Mouse (Mus musculus) urinary bladder, postnatal 14 days (tissue): ENCODE data around the gene 4921504E06Rik.

Experiments used
- DNase-seq: peaks from one replicate; pipeline ENCODE4 v3.0.0; 2021; ENCODE audit warnings: low spot score

The 4921504E06Rik gene

DNA sequence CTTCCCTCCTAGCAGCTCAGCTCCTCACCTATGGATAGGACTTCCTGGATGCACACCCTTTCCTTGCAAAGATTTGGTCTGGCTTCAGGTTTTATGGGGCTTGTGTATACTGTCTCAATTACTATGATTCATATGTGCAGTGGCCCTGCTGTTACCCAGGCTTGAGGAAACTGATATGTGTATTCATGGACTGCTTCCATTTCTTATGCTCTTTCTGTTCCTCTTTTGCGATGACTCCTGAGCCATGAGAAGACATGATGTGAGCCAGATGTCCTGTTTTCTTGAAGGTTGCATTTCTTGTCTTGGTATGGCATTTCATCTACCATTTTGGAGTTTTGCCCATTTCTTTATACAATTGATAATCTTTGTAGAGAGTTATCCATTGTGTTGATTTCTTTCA lies 48.0 kb downstream of the 4921504E06Rik start:
- no peak for DNase-seq

DNA sequence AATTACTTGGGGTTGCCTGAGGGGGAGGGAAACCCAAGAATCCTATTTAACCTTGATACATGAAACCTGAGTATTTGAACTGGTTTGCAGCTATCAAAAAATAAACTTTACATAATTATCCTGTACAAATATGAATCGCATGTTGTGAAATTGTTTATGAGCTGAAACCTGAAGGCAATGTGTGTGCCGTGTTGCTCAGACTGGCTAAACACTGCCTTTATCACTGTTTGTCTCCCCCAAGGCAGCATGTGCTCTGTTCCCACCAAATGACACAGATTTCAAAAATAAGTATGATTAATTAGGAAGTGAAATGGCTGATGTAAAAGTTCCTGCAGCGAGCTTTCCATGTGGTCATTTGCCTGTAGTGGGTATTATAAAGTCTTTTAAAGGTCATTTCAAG lies 63.5 kb downstream of the 4921504E06Rik start:
- no peak for DNase-seq

DNA sequence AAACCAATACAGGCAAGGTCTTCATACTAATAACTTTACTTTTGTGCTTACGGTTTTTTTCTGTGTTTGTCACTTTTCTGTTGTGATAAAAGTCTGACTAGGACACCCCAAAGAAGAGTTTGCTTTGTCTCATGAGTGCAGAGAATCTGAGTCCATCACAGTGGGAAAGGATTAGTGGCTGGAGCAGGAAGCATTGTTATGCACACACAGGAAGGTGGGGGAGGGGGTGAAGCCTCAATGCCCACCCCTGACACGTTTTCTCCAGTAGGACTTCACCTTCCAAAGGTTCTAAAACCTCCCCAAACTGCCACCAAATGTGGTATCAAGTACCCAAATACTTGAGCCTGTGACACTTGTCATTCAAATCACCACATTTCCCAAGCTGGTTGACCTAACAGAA lies 91.8 kb downstream of the 4921504E06Rik start:
- DNase-seq = no peak

DNA sequence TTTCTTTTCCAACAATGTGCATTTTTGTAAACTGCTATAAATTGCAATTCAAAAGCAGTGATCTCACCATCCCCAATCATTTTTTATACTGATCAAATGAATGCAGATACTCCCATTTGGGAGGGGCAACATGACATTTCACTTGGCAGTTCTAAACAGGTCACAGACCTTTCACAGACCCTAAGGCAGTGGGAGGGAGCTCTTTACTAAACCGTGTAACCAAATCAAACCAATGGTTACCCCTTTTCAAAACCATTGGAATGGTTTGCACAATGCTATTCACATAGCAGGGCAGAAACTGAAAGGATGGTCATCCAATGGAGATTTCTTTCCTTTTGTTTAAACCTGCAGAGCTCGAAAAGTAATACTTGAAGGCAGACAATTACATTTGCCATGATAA lies 94.9 kb downstream of the 4921504E06Rik start:
- no peak for DNase-seq

DNA sequence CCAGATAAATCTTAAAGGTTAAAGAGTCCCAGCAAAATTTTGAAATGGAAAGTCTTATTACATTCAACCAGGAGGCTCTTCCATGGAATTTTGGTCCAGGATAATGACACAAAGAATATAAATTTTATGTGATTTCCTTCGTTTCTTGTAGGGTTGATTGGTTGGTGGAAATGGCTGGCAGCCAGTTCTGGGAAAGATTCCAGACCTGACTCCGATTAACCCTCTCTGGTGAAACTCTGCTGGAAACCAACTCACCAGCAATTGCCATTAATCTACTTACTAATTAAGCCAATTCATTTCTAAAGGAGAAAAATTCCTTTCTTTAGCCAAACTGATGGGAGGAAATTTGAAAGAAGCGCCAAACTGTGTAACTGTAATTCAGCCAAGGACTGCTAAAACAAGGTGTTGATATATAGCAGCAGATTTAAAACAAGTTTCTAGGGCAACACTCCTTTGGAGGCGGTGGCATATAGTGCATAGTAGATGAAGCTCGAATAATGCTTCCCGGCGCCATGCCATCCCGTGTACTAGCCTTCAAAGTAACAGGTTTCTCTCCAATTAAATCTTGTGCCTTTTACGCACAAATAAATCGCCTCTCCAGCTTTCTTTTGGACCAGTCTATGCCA lies 97.7 kb downstream of the 4921504E06Rik start:
- DNase-seq = no peak

DNA sequence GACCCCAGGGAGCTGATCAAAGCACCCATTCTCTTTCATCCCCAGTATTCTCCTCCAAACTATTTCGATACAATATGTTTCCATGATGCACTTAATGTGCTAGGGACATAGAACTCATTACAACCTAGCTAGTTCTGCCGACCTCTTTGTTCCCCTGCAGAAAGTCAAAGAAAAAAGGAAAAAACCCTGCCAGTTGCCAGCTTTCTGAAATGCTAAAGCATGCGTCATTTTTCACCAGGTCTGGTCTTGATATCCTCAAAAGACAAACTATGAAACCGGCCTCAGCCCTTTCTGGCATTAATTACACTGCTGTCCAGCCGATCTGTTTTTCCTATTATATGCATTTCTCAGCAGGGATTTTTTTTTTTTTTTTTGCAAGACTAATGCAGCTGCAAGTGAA lies 98.5 kb downstream of the 4921504E06Rik start:
- DNase-seq = no peak

DNA sequence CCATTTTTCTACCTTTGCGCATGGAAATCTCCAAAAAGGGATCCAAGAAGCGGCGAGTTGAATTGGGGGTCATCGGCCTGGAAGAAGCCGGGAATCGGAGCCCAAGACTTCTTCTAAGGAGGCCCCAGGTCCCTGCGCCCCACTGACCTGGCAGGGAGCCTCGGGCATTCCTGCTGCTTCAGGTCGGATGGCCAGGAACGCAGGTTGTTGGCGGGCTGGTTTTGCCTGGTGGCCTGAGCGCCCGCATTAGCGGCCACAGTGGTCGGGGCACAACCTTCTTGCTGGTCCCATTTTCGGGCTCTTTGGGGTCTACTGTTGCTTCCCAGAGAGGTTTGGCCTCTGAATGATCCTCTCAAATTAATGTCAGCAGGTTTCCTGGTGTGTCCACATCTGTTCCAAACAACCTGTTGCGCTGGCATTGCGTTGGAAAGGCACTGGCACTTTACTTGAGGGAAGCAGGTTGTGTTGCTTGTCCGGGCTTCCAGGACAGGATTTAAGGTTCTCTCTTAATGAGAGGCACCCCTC lies 101.1 kb downstream of the 4921504E06Rik start:
- DNase-seq = no peak

DNA sequence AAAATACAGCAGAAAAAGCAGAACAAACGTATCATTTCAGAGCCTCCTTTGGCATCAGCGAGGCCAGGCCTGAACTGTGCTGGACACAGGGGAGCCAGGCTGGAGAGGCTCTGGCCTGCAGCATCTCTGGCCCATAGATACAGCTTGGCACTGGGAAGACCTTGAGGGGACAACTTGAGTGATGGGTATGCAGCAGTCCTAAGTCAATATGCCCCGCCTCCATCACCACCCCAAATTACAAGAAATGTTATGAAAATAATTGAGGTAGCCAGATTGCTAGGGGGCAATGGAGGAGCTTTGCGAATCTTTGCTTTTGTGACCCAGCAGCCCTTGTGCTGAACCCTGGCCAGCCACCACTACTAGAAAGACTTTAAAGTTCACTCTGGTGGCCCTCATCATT lies 104.4 kb downstream of the 4921504E06Rik start:
- DNase-seq = no peak

DNA sequence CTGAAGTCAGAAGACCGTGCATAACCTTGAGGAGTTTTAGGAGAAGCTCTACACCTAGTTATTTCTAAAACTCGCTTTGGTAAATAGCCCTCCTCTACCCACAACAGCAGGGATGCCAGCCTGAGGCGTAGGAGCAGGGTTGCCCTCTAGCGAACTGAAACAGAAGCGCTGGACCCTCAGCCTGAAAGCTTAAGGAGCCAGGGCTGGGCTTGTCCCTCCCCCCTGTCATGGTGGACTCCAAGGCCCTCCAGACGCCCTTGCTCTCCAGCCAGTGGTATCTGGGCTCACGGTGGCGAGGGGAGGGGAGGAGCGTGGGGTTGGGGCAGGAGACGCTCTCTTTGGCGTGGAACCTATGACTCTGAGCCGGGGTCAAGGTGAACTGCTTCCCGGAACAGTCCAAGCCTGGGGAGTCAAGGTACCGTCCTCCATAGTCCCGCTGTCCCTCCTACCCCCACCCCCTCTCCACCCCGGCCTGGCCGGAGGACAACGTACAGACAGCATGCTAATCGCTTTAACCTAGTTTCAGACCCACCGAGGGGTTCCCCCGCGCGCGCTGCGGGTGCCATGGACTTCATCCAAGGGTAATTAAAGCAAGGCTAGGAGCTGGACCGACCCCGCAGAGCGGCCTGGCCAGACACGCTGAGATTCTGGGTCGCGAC lies 105.5 kb downstream of the 4921504E06Rik start:
- DNase-seq = no peak

DNA sequence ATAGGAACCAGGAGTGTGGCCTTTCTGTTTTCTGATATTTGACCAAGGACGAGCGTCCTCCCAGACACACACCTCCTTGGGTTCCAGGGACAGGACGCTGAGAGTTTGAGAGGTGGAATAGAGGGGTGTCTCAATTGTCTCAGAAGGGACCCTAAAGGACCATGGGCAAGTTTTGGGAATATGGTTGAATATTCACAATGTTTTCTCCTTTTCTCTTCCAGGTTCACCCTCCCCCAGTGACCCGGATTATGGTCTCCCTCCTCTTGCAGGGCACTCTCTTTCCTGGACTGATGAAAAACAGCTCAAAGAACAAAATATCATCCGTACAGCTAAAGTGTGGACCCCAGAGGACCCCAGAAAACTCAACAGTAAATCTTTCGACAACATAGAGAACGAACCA lies 107.0 kb downstream of the 4921504E06Rik start:
- DNase-seq = no peak

DNA sequence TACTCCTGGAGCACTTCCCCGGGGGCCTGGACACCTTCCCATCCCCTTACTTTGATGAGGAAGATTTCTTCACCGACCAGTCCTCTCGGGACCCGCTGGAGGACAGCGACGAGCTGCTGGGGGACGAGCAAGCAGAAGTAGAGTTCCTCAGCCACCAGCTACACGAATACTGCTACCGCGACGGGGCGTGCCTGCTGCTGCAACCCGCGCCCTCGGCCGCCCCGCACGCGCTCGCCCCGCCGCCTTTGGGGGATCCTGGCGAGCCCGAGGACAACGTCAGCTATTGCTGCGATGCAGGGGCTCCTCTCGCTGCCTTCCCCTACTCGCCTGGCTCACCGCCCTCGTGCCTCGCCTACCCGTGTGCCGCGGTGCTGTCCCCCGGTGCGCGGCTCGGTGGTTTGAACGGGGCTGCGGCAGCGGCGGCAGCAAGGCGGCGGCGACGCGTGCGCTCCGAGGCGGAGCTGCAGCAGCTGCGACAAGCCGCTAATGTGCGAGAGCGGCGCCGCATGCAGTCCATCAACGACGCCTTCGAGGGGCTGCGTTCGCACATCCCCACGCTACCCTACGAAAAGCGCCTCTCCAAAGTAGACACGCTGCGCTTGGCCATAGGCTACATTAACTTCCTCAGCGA lies 107.7 kb downstream of the 4921504E06Rik start:
- DNase-seq = no peak

DNA sequence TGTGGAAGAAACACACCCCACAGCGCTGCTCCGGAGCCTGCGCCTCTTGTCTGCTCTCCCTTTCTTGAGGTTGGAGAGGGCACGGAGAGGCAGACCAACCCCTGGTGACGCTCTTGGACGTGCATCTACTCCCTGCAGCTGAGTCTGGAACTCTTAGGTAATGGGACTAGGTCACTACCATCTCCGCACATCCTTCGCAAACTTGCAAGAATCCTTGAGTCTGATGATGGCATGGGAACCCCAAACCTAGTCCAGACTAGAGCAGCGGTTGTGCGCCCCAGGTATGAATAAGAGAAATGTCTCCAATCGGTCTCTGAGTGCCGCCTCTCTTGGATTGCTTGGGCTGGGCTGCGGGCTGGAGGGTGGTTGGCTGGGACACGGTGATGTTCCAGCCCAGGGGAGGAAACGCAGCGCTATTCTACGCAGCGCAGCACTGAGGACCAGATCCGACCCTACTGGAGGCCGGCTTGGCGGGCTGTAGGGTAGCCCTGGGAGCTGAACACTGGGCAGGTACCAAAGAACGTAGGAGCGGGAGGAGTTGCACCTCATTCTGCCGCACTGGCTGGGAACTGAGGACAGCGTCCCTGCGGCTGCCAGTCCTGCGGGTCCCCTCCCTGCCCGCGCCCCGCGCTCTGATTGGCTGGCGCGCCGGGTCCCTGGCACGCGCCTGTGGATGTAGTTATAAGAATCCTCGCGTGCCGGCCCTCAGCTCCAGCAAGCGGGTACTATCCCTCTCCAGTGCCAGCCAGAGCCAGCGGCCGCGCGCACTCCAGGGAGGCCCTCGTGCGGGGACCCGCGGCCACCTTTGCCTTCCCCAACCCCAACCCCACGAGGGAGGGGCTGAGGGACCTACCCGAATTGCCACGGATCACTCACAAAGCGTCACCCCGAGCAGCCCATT lies 108.5 kb downstream of the 4921504E06Rik start, which contains the start of gene Ptf1a:
Gene Ptf1a, plus strand, starts transcription at position 733 of the 901 bp plus-strand sequence.
- no peak for DNase-seq

DNA sequence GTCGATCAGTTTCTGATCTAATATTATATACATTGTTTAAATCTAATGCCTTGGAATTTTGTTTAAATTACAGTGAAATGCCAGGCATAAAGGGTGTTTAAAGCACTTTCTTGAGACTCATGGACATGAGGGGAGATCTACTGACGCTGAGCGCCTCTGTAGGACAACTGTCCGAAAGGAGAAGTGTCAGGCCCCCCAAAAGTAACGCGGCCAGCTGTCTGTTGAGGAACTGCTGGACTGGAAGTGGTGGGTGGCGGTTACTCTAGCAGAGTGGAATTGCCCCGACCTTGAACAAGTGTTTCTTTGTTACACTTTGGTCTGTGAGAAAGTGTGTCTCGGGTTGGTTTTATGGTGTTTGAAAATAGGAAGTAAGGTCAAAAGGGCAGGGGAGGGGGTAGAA lies 109.4 kb downstream of the 4921504E06Rik start:
- DNase-seq = no peak

DNA sequence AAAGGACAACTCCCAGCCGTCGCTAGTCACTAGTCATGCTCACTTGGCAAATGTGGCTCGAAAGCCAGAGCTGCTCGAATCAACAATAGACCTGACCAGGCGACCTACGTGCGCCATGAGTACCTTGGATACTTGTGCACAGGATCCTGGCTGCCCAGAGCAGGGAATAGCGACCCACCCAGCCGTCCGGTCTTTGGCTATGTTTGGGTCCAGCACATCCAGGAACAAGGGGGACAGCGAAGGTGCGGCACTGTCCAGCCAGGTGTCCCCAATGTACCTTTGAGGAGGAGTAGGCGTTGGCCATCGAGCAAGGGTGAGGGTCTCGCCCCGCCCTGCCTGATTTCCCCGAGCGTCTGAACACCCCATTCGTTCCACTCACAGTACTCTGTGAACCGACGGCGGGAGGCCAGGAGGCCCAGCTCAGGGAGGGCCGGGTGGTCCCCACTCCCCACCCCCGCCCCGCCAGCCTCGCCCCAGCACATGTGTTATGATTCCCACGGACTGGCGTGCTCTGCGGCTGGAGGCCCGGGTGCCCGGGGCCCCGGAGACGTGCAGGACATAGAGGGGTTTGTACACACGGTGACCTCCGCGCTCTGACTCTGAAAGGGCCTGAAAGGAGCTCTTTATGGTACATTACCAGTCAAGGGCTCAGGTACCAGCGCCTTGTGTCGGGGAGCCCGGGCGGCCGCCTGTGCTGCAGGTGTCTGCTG lies 121.9 kb downstream of the 4921504E06Rik start:
- DNase-seq = no peak

DNA sequence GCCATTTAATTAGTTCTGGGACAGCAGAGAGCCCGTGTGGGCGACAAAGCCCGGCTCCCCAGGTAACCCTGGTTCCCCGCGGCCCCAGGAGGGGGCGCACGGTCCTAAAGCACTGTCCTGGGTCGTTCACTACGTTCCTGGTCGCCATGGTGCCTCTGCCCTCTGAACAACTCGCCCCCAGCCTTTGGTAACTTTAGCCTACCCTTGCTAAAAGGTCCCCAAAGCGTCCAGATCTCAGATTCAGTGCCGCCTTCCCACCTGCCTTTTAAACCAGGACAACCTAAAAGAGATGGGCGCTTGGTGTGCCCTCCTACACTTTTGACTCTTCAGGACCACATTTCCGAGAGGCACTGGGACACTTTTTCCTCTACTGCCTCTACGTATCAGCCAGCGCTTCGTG lies 122.5 kb downstream of the 4921504E06Rik start:
- DNase-seq = no peak

DNA sequence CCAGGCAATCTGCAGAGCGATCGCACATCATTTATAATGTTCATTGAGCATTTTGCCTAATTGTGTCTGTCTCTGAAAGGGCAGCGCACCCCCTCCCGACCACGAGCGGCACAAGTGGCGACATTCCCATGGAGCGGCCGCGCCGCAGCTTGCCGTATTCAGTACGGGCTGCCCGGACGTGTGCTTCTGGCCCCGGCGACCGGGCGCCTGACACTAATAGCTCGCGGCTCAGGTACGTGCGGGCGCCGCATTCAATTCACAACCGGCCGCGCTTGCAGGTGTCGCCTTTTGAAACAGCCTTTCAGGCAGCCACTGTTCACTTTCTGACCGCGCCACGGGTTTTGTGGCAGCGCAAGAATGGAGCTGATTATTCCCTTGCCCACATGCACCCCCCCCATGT lies 123.0 kb downstream of the 4921504E06Rik start:
- no peak for DNase-seq

DNA sequence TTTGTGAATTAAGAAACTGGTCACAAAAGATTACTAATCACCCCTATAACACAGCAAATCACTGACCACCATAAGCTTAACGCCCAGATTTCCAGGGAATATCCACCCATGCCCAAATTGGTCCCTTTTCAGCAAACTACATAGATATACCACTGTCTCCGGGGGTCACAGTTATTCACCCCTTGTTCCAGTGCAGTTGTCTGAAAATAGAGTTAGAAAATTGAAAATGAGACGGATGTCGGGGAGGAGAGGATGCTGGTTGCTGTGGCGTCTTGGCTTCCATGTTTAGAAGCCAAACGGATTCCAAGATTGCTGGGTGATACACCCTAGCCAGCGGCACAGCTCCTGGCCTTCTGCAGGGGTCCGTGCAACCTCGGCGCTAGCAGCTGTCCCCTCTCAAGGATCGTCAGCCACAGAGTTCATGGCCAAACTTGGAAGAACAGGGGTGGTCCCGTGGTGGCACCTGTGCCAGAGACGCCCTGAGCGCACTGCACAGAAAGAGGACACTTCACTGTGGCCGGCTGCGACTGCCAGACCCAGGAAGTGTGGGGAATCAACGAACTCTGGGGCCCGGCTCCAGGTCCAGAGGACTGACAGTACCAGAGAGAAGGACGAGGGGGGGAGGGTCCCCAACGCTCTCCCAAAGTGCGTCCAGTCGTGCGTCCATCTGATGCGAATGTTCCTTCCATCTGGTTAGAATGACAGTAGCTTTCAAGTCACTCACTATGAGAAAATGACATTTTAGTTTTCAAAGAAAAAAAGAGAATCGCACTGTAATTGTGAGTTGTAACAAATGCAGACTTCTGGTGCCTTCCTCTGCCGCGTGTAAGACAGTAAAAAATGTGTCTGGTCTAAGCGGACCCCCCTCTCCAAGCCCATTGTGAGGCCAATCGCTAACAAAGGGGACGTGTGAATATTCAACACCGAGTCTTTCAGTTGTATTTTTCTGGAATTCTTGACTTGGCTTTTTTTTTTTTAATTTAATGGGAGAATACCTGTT lies 123.7 kb downstream of the 4921504E06Rik start:
- no peak for DNase-seq

DNA sequence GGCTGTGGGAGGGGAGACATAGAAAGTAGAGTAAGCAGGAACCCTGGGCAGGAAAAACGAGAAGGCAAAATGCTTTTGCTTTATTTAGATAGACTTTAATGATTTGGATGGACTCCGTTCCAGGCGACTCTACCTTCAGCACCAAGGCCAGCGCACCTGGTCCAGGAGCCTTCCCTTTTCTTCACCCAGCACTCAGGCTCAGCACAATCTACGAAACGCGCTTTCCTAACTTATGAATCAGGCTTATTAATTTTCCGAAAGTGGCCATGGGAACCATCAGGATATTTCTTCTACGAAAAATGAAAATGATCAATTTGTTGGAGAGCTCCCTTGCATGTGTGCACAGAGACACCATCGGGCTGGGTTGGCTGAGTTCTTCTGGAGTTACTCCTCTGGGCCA lies 124.7 kb downstream of the 4921504E06Rik start:
- peak; percentile 53 for DNase-seq

DNA sequence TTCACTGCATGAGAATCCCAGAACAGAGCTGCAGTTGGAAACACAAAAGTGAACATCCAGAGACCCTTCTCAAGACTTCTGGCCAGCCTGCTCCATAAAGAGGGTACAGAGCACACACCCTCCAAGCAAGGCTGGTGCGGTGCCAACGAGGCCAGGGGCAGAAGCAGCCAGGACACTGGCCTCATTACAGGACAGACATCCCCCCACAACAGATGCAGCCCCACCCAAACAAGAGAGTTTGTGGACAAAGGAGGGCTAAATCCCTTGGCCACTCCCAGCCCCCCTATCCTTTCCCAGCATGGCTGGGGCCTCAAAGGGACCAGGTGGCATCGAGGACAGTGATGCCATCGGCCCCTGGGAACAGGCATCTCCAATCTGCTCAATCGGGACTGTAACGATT lies 130.6 kb downstream of the 4921504E06Rik start:
- no peak for DNase-seq

DNA sequence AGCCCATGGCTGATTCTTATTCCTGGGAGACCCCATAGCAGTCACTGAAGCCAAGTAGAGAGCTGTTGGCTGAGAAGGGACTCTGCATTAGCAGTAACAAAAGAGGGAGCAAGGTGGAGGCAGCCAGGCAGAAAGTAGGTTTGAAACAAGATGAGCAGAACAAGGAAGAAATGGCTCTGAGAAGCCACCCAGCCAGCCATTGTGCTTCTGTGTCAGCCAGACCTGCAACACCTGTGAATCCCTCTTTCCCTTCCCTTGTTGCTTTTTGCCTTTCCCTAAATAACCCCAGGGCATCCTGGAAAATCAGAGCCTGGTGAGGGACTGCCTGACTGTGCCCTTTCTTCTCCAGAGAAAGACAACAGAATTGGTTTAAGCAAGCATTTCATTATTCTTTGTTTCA lies 131.5 kb downstream of the 4921504E06Rik start:
- DNase-seq = no peak
